Mouse (Mus musculus): ENCODE data around the gene Caap1. TPM values are rescaled to one million over a fixed set of nuclear protein-coding genes. Genes with fewer than 3 reads are reported as not detected.

Caap1 gene
- polyA plus RNA-seq (2012; rRNA removed): 9.2 and 9.6 TPM in 2 replicates

DNA sequence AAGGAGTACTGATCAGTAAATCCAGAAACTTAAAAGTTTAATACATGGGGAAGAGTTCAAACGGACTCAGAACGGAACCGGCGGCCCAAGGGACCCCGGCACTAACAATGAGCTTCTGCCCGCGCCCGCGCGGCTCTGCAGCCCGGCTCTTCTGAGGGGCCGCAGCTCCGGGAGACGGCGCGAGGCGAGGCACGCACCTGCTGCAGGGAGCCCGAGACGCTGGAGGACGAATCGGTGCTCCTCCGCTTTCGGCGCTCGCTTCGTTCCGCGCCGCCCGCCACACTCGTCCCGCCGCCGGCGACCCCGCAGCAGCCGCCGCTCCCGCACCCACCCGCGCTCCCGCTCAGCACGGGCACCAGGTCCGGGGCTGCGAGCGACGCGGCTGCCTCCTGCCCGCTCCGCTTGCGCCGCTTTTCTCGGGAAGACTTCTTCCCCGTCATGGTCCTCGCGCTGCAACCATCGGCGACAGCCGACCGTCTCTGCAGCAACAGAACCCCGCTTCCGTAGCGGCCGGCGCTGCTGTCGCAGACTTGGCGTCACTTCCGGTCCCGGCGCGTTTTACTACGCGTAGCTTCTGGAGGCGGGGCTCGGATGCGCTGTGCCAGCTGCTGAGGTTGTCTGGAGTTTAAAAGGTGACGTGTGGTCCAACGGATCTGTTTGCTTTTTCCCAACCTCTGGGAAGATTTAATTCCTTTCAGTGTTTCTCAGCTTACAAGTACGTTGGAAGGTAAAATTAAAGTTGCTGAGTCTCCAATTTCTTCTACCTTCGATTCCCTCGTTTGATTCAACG lies at the start of gene Caap1, which contains the start of gene Gm10306:
Caap1 (minus strand) TSS at position 532 of the 790 bp plus-strand sequence.
Gm10306 (plus strand) TSS at position 282 of the 790 bp plus-strand sequence.

DNA sequence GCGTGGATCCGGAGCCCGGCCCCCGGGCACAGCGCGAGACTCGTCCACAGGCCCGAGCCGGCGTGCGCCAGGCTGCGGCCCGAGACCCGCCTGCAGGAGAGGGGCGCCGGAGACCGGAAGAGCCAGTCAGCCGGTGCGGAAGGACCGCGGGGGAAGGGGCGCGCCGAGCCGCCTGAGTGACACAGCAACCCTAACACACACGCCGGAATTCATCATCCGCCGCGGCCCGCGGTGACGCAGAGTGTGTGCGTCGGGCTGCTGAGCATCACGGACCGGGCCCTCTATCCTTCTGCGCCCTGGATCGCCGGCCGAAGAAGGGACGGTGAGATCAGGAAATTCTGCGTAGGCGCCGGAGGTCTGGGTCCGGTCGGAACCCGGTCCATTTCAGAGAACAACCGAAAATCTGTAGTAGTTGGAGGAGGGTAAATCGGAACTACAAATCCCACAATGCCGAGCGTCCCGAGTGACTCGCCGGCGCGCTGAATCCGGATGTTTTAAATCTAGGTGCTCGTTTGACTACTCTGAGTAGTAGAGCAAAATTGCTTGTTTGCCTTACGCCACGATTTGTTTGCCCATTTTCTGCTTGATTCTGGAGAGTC lies 46.5 kb upstream of the Caap1 start, which contains the start of gene Plaa:
Plaa (minus strand) TSS at position 214 of the 599 bp plus-strand sequence.

Other genes with a start within 250 kb of the Caap1 start
- not detected in 2 replicates for gene Gm10306, start 250 bp downstream of the Caap1 start, polyA plus RNA-seq (2012; rRNA removed)
- gene Plaa, start 46.4 kb upstream of the Caap1 start, polyA plus RNA-seq (2012; rRNA removed): 127 and 137 TPM in 2 replicates
- 1.3 and 1.8 TPM in 2 replicates for gene Ift74, start 57.7 kb upstream of the Caap1 start, polyA plus RNA-seq (2012; rRNA removed)
- not detected in 2 replicates for gene Lrrc19, start 93.3 kb upstream of the Caap1 start, polyA plus RNA-seq (2012; rRNA removed)
- gene Tek, start 182.5 kb upstream of the Caap1 start, polyA plus RNA-seq (2012; rRNA removed): 6.2 and 10.0 TPM in 2 replicates